Mouse (Mus musculus) heart, adult 2 months (tissue): ENCODE data around the gene Snx9.

Source experiments
- CTCF ChIP-seq: fragments of 200-600 bp; IDR thresholded peaks from 2 replicates; pipeline ENCODE4 v1.8.1; 2022; ENCODE audit warnings: antibody characterized with exemption, mild to moderate bottlenecking, moderate library complexity
- EP300 ChIP-seq: fragments of 200-500 bp; IDR thresholded peaks from 2 replicates; pipeline ENCODE4 v1.6.1; 2011; ENCODE audit warnings: low read depth, low read length, control low read depth; ENCODE audit not compliant: insufficient read depth
- POLR2A ChIP-seq: fragments of 200-500 bp; IDR thresholded peaks from 2 replicates; pipeline ENCODE4 v1.6.1; 2011; ENCODE audit warnings: mild to moderate bottlenecking, low read depth, low read length, control low read depth; ENCODE audit not compliant: insufficient read depth

DNA sequence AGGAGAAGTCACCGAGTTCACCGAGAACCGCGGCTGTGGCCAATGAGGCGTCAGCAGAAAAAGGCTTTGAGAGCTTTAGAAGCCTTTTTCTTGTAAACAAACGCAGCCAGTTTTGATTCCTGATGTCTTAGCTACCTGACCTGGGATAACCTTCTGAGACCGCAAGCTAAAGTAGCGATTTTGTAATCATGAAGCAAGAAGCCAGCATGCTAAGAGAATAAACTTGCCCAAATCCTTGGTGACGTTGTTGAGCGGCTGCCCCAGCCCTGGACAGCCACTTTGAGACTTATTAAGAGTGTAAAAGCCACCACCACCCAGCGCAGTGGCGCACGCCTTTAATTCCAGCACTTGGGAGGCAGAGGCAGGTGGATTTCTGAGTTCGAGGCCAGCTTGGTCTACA is 95.1 kb downstream of the Snx9 start:
- TF ChIP-seq POLR2A (no peak), CTCF (no peak), EP300 (no peak)
